Mouse (Mus musculus): ENCODE results near the gene 4930432M17Rik. TPM values are rescaled to one million over a fixed set of nuclear protein-coding genes. Genes with fewer than 3 reads are reported as not detected.

4930432M17Rik gene
- polyA plus RNA-seq, 2 experiments = not detected

DNA sequence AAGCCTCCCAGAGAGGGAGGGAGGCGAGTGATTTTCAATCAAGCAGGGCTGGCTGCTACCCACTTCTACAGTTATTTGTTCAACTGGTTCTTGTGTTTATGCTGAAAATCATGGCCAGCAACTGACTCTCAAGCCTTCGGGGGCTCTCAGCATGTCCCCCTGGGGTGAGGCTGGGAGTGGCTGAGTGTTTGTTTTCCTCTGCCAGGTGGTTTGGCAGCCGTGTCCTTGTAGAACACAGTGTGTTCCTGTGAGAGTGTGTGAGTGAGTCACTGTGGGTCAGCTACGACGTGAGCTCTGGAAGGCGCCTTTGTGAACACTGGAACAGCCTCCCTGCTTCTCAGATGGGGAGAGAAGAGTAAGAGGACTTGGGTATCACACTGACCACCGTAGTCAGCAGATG, 35.1 kb upstream of the 4930432M17Rik start:
- 68% methylated on average over 7 of the region's 7 CpGs for WGBS
- no peak overlapping the region for H3K4me2 ChIP-seq (replicated peaks; ENCODE audit: low read depth, low read length, severe bottlenecking)
- H3K9ac ChIP-seq (ENCODE audit: low read depth, low read length, severe bottlenecking) = no peak overlapping the region
- H3K9me3 ChIP-seq (ENCODE audit: control insufficient read depth, low read length) = no peaks in the 10 kb centered on the region
- H3K27me3 ChIP-seq (ENCODE audit: control insufficient read depth, insufficient read depth, low read length) = no peaks in the 10 kb centered on the region
- no peaks in the 10 kb centered on the region for H3K36me3 ChIP-seq (ENCODE audit: control insufficient read depth, insufficient read depth, low read length)
- DNase-seq (ENCODE audit: low spot score) (no peak), ATAC-seq (ENCODE audit: low FRiP score, low read depth) (no peak)
- no peak overlapping the region for H3K4me3 ChIP-seq (replicated peaks; ENCODE audit: low read length)
- 0 out of 2 replicates have a peak, but pooled peaks cover 6% of the 10 kb centered on the region for H3K4me1 ChIP-seq (ENCODE audit: control insufficient read depth, insufficient read depth, low read length)
- no peak overlapping the region for H3K27ac ChIP-seq (replicated peaks; ENCODE audit: low read depth, low read length)
- no peak for TF ChIP-seq POLR2A (IDR thresholded peaks at IDR 0.05; ENCODE audit: borderline replicate concordance, extremely low read depth, insufficient read depth, insufficient read length)

DNA sequence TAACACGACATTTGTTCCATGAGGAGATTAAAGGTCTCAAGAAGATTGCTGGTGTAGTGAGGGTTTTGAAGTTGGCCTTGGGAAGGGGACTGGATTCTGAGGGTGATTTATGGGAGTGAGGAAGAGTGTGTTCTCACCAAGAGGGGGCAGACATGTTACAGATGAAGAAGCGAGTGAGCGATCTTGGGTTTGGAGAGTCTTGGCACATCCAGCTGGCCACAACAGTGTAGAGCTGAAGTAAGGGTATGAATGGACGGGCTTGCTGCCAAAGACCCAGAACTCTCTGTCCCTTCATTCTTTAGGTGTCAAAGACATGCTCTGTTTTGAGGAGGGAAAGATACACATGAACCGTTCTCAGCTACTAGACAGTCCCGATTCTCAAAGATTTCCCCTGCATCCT, 34.2 kb upstream of the 4930432M17Rik start:
- no peak overlapping the region for H3K4me3 ChIP-seq (replicated peaks; ENCODE audit: low read length)
- H3K9ac ChIP-seq (ENCODE audit: low read depth, low read length, severe bottlenecking) = no peak overlapping the region
- WGBS = 81% methylated on average over 6 of the region's 6 CpGs
- H3K27ac ChIP-seq (replicated peaks; ENCODE audit: low read depth, low read length) = no peak overlapping the region
- no peaks in the 10 kb centered on the region for H3K36me3 ChIP-seq (ENCODE audit: control insufficient read depth, insufficient read depth, low read length)
- no peak overlapping the region for H3K4me2 ChIP-seq (replicated peaks; ENCODE audit: low read depth, low read length, severe bottlenecking)
- H3K27me3 ChIP-seq (ENCODE audit: control insufficient read depth, insufficient read depth, low read length) = no peaks in the 10 kb centered on the region
- H3K4me1 ChIP-seq (ENCODE audit: control insufficient read depth, insufficient read depth, low read length) = 0 out of 2 replicates have a peak, but pooled peaks cover 6% of the 10 kb centered on the region
- no peaks in the 10 kb centered on the region for H3K9me3 ChIP-seq (ENCODE audit: control insufficient read depth, low read length)
- TF ChIP-seq POLR2A (IDR thresholded peaks at IDR 0.05; ENCODE audit: borderline replicate concordance, extremely low read depth, insufficient read depth, insufficient read length) = no peak
- ATAC-seq (ENCODE audit: low FRiP score, low read depth) (no peak), DNase-seq (ENCODE audit: low spot score) (no peak)

DNA sequence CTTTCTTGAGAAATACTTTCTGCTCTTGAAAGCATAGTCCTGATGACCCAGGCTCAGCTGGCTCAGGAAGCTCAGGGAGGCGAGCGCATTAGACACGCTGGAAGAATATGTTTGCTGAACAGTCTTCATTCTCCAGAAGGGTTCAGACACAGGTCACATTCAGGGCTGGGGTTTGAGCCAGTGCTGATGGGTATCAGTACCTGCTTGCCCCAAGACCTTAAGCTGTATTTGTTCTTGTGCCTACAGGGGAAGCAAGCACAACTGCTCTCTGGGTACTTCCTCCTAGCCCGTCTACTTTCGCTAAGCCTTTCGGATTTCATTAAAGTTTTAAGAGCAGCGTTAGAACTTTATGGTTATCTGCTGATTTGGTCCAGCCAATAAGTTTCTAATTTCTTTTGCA, 33.8 kb upstream of the 4930432M17Rik start:
- DNase-seq (ENCODE audit: low spot score) = no peak
- Histone ChIP-seq H3K27me3 (ENCODE audit: control insufficient read depth, insufficient read depth, low read length) (no peaks in the 10 kb centered on the region), H3K36me3 (ENCODE audit: control insufficient read depth, insufficient read depth, low read length) (no peaks in the 10 kb centered on the region), H3K9ac (ENCODE audit: low read depth, low read length, severe bottlenecking) (no peak overlapping the region), H3K4me1 (ENCODE audit: control insufficient read depth, insufficient read depth, low read length) (0 out of 2 replicates have a peak, but pooled peaks cover 6% of the 10 kb centered on the region), H3K9me3 (ENCODE audit: control insufficient read depth, low read length) (no peaks in the 10 kb centered on the region), H3K4me3 (replicated peaks; ENCODE audit: low read length) (no peak overlapping the region), H3K27ac (replicated peaks; ENCODE audit: low read depth, low read length) (no peak overlapping the region), H3K4me2 (replicated peaks; ENCODE audit: low read depth, low read length, severe bottlenecking) (no peak overlapping the region)
- 56% methylated on average over 7 of the region's 7 CpGs for WGBS
- no peak for TF ChIP-seq POLR2A (IDR thresholded peaks at IDR 0.05; ENCODE audit: borderline replicate concordance, extremely low read depth, insufficient read depth, insufficient read length)
- no peak for ATAC-seq (ENCODE audit: low FRiP score, low read depth)

DNA sequence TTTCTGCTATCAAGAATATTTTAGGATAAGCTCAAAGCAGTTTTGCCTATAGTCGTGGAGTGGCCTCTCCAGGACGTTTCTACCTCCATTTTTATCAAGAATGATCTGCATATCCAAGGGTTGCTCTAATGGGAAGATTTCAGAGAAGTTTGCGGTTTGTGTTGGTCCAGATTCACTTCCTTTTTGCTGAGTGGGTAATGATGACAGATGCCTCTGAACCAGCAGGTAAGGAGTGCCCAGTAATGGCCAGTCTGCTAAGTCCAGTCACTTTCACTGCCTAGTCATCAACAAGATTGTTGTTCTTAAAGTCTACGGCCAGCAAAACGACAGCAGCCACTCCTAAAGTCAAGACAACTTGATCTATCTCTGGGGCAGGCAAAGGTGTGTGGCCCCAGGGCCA, 32.8 kb upstream of the 4930432M17Rik start:
- 76% methylated on average over 5 of the region's 5 CpGs for WGBS
- Histone ChIP-seq H3K27ac (replicated peaks; ENCODE audit: low read depth, low read length) (no peak overlapping the region), H3K27me3 (ENCODE audit: control insufficient read depth, insufficient read depth, low read length) (no peaks in the 10 kb centered on the region), H3K36me3 (ENCODE audit: control insufficient read depth, insufficient read depth, low read length) (no peaks in the 10 kb centered on the region), H3K9ac (ENCODE audit: low read depth, low read length, severe bottlenecking) (no peak overlapping the region), H3K4me3 (replicated peaks; ENCODE audit: low read length) (no peak overlapping the region), H3K4me1 (ENCODE audit: control insufficient read depth, insufficient read depth, low read length) (0 out of 2 replicates have a peak, but pooled peaks cover 6% of the 10 kb centered on the region), H3K9me3 (ENCODE audit: control insufficient read depth, low read length) (no peaks in the 10 kb centered on the region), H3K4me2 (replicated peaks; ENCODE audit: low read depth, low read length, severe bottlenecking) (no peak overlapping the region)
- no peak for TF ChIP-seq POLR2A (IDR thresholded peaks at IDR 0.05; ENCODE audit: borderline replicate concordance, extremely low read depth, insufficient read depth, insufficient read length)
- DNase-seq (ENCODE audit: low spot score) (no peak), ATAC-seq (ENCODE audit: low FRiP score, low read depth) (no peak)

DNA sequence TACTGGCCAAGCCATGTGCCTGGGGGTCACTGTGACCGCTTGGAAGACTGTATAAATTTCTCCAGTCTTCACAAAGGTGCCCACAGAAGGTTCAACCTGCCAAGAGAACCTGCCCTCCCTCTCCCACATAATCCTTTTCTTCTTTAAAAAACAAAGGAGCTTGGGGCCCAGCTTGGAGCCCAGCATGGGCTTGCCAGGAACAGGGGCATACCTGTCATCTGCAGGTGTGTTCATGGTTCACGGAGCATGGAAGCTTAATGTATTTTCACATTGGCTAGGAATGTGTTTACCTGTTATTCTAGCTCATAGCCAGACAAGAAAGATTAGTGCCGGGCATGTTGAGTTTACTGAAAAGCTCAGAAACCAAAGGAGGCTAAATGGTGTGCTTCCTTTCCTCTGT, 32.3 kb upstream of the 4930432M17Rik start:
- no peak overlapping the region for H3K4me2 ChIP-seq (replicated peaks; ENCODE audit: low read depth, low read length, severe bottlenecking)
- H3K4me3 ChIP-seq (replicated peaks; ENCODE audit: low read length) = no peak overlapping the region
- 0 out of 2 replicates have a peak, but pooled peaks cover 6% of the 10 kb centered on the region for H3K4me1 ChIP-seq (ENCODE audit: control insufficient read depth, insufficient read depth, low read length)
- no peak for TF ChIP-seq POLR2A (IDR thresholded peaks at IDR 0.05; ENCODE audit: borderline replicate concordance, extremely low read depth, insufficient read depth, insufficient read length)
- H3K27ac ChIP-seq (replicated peaks; ENCODE audit: low read depth, low read length) = no peak overlapping the region
- WGBS = 86% methylated on average over 3 of the region's 3 CpGs
- H3K27me3 ChIP-seq (ENCODE audit: control insufficient read depth, insufficient read depth, low read length) = no peaks in the 10 kb centered on the region
- no peak overlapping the region for H3K9ac ChIP-seq (ENCODE audit: low read depth, low read length, severe bottlenecking)
- no peaks in the 10 kb centered on the region for H3K36me3 ChIP-seq (ENCODE audit: control insufficient read depth, insufficient read depth, low read length)
- DNase-seq (ENCODE audit: low spot score) (no peak), ATAC-seq (ENCODE audit: low FRiP score, low read depth) (no peak)
- H3K9me3 ChIP-seq (ENCODE audit: control insufficient read depth, low read length) = no peaks in the 10 kb centered on the region

DNA sequence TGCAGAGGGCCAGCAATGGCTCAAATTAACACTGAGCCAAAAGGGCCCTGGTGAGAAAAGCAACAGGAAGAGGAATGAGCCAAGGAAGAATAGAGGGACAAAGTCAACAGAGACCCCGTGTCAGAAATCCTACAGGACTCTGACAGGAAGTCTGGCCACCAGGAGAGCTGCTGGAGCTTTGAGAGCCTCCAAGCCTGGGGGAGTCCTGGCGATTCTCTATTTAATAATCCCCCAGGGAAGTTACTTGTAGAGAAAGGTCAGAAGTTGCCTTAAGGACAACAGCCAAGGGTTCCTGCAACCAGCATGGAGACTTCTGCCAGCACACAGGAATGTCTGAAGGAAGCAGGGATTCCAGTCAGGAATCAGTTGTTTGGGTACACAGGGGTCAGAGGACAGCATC, 30.0 kb upstream of the 4930432M17Rik start:
- ATAC-seq (ENCODE audit: low FRiP score, low read depth) (no peak), DNase-seq (ENCODE audit: low spot score) (no peak)
- no peaks in the 10 kb centered on the region for H3K9me3 ChIP-seq (ENCODE audit: control insufficient read depth, low read length)
- H3K27me3 ChIP-seq (ENCODE audit: control insufficient read depth, insufficient read depth, low read length) = no peaks in the 10 kb centered on the region
- no peak overlapping the region for H3K27ac ChIP-seq (replicated peaks; ENCODE audit: low read depth, low read length)
- 51% methylated on average over 2 of the region's 2 CpGs for WGBS
- H3K4me1 ChIP-seq (ENCODE audit: control insufficient read depth, insufficient read depth, low read length) = 0 out of 2 replicates have a peak, but pooled peaks cover 4% of the 10 kb centered on the region
- no peak overlapping the region for H3K9ac ChIP-seq (ENCODE audit: low read depth, low read length, severe bottlenecking)
- no peak overlapping the region for H3K4me3 ChIP-seq (replicated peaks; ENCODE audit: low read length)
- no peak for TF ChIP-seq POLR2A (IDR thresholded peaks at IDR 0.05; ENCODE audit: borderline replicate concordance, extremely low read depth, insufficient read depth, insufficient read length)
- H3K36me3 ChIP-seq (ENCODE audit: control insufficient read depth, insufficient read depth, low read length) = no peaks in the 10 kb centered on the region
- H3K4me2 ChIP-seq (replicated peaks; ENCODE audit: low read depth, low read length, severe bottlenecking) = no peak overlapping the region

Data from limb, embryonic 14.5 days (tissue).